Mouse (Mus musculus) frontal cortex, postnatal 36 days (tissue): ENCODE data around the gene Stxbp1.
"Not testable (repeated sequence)": the region's sequence is repeated elsewhere in the genome, so short reads cannot be mapped to it uniquely, and the experiment has no call there.

Experiments
- DNase-seq, 2 experiments: peaks; one replicate each; pipeline ENCODE4 v3.0.0; 2022; ENCODE audit warnings: low spot score in 2 of 2

The Stxbp1 gene

GRCm38 (mm10) chr2:32874070-32874469 lies 27.0 kb upstream of the Stxbp1 start:
- DNase-seq, result no peak

GRCm38 (mm10) chr2:32870275-32871100 lies 23.4 kb upstream of the Stxbp1 start:
- DNase-seq, result no peak

GRCm38 (mm10) chr2:32869721-32870274 lies 22.8 kb upstream of the Stxbp1 start:
- DNase-seq, result no peak

DNA sequence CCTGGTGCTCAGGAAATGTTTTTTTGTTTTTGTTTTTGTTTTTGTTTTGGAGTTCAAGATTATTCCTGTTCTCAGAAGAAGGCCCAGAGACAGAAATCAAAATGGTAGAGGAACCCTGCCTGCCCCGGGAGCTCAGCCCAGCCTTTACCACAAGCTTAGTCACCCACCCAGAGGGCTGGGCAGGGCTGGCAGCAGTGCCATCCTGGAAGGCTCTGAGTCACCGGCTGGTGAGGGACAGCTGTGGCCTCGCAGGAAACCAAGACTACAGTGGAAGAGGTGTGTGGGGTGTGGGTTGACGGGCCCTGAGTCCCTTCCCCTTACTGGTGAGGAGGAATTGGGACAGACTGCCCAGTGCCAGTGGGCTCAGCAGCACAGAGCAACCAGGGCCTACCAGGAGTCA lies 20.3 kb upstream of the Stxbp1 start:
- no peak for DNase-seq

- no peak for DNase-seq
Observed at GRCm38 (mm10) chr2:32864755-32865154, 17.7 kb upstream of the Stxbp1 start.

DNA sequence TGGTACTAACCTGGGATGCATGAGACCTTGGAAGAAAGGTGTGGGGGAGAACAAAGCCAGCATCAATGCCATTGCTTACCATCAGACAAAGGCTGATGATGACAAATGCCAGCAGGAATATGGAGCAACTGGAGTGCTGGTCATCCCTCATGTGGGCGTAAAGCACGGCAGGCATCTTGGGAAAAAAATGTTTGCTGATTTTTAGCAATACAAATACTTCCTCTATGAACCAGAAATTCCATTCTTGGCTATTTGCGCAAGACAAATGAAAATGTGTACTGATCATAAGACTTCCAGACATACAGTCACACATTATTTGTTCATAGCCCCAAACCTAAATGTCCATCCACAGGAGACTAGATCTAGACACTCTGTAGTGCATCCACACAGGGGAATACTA lies 16.3 kb upstream of the Stxbp1 start:
- DNase-seq, result no peak

GRCm38 (mm10) chr2:32860799-32861198 lies 13.8 kb upstream of the Stxbp1 start:
- DNase-seq, result no peak

GRCm38 (mm10) chr2:32859622-32860012 lies 12.6 kb upstream of the Stxbp1 start:
- no peak for DNase-seq

GRCm38 (mm10) chr2:32859010-32859621 lies 12.1 kb upstream of the Stxbp1 start:
- no peak for DNase-seq

- peak; percentile 77 to 79 for DNase-seq
Observed at GRCm38 (mm10) chr2:32857584-32857983, 10.5 kb upstream of the Stxbp1 start.

DNA sequence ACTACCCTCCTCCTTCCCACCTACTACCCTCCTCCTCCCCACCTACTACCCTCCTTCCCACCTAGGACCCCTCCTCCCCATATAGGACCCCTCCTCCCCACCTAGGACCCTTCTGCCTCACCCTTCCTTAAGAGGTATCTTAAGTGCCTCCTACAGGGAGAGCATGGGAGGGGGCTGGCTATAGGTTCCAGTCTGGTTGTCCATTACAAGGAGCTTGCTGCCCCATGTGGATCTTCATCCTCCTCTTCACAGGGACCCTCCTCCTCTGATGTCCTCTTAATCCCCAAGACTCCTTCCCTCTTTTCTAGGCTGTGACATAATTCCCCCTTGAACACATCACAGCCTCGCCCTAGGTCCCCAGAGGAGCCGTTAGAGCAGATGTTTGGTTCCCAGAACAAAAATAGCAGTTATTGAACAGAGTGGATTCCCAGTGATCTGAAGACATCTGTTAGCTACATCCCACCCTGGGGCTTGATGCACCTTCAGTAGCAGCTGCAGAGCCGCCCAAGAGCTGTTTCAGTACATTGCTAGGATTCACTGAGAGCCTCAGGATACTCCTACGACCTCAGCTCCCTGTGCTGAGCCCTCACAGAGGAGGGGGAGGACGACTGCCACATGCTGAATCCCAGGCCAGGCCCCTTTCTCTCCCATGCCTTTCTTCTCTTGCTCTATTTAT lies 8.9 kb upstream of the Stxbp1 start:
- DNase-seq, result no peak

DNA sequence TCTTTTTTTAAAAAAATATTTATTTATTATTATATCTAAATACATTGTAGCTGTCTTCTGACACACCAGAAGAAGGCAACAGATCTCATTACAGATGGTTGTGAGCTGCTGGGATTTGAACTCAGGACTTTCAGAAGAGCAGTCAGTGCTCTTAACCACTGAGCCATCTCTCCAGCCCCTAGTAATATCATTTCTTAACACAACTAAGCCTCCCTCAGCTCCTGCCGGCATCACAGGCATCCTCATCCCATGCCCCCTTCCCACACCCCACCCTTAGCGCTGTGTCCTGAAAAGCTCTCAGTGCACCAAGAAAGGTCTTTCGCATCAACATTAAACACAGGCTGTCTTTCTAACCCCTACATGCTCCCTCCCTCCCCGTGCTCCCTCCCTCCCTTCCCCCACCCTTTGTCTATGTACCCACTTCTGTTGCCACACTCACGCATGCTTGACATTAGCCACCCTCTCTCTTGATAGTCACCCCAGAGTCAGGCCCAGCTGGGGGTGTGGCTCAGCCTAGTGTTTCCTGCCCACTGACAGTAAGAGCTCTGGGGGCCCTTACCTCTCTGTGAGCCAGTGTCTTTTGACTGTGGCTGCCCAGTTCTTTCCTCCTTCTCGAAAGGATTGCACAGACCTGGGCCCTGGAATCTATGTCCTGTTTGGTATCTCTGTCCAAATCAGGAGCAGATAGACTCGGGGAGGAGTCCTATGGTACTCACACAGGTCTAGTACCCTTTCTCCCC lies 8.2 kb upstream of the Stxbp1 start:
- no peak for DNase-seq

DNA sequence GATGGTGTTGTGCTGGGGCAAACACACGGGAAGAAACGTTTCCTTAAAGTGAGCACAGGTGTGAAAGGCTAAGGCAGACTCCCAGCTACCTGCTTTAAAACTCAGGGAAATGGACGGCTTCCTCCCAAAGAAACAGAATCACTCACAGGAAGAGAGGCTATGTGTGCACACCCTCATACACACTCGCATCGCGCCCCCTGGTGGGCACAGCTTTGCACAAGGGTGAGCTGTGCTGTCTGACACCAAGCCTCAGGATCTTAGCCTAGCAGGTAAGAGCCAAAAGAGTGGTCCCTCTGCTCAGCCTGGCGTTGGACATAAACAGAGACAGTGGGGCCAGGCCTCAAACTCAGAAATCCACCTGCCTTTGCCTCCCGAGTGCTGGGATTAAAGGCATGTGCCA lies 7.2 kb upstream of the Stxbp1 start:
- DNase-seq, result peak; percentile 84 to 92

DNA sequence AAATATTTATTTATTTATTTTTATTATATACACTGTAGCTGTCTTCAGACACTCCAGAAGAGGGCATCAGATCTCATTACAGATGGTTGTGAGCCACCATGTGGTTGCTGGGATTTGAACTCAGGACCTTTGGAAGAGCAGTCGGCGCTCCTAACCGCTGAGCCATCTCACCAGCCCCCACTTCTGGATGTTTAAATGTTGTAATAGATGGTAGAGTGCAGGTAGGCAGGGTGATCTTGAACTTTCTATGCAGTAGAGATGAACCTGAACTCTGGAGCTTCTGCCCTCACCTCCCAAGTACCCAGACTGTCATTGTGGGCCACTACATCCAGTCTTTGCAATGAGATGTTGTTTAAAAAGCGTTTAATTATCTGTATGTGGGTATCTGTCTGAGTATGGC lies 6.7 kb upstream of the Stxbp1 start:
- not testable (repeated sequence) for DNase-seq

- DNase-seq, result peak; percentile 74 to 83
Observed at GRCm38 (mm10) chr2:32852156-32852555, 5.1 kb upstream of the Stxbp1 start.

GRCm38 (mm10) chr2:32847468-32847821 lies 400 bp upstream of the Stxbp1 start:
- DNase-seq, result no peak

- DNase-seq, result peak; percentile 73 to 81
Observed at GRCm38 (mm10) chr2:32846101-32846804, 792 bp downstream of the Stxbp1 start.

GRCm38 (mm10) chr2:32845572-32846100 lies 1.4 kb downstream of the Stxbp1 start:
- DNase-seq, result no peak

DNA sequence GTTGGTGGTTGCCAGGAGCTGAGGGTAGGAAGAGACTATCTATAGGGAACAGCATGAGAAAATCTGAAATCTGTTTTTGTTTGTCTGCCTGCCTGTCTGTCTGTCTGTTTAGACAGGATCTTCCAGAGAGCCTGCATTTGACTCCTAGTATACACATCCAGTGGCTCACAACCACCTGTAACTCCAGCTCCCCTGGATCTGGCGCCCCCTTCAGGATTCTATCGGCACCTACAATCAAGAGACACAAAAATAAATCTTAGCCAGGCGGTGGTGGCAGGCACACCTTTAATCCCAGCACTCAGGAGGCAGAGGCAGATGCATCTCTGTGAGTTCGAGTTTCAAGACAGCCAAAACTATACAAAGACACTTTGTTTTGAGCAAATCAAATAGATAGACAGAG lies 4.5 kb downstream of the Stxbp1 start:
- DNase-seq, result no peak

- no peak for DNase-seq
Observed at GRCm38 (mm10) chr2:32841099-32841498, 5.9 kb downstream of the Stxbp1 start.

DNA sequence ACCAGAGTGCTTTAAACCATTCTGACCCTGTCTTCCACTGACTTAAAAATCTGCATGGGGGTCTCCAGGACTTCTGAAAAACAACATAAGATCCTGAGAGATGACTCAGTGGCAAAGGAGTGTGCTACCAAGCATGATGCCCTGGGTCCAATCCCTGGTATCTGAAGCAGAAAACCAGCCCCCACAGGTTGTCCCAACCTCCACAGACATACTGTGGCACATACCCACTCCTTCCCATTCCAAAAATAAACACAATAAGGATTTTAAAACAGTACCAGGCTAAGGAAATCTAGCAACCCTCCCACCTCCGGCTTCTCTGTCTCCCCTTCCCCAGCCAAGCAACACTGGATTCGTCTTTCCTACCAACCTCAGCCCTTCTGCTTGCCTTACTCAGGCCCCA lies 7.8 kb downstream of the Stxbp1 start:
- DNase-seq, result no peak
